Mouse (Mus musculus) hindbrain, embryonic 14.5 days (tissue): ENCODE data around the gene Tomm20. TPM values are rescaled to one million over a fixed set of nuclear protein-coding genes. Genes with fewer than 3 reads are reported as not detected.

Experiments
- ATAC-seq: fragments of 200-750 bp; cut with Nextera tagmentation; 2 replicates; pipeline ENCODE4 v1.8.0; 2017; ENCODE audit warnings: moderate number of reproducible peaks, mild to moderate bottlenecking, moderate TSS enrichment, moderate library complexity; ENCODE audit not compliant: low FRiP score
- DNase-seq: peaks from one replicate; pipeline ENCODE4 v3.0.0-alpha.2; 2015; ENCODE audit warnings: low spot score
- H3K27ac ChIP-seq: fragments of 300-500 bp; sonication (generic); 2 replicates; pipeline ENCODE4 v1.5.1; 2014; ENCODE audit warnings: mild to moderate bottlenecking, moderate library complexity
- H3K27me3 ChIP-seq: fragments of 300-500 bp; sonication (generic); 2 replicates; pipeline ENCODE4 v1.6.1; 2014; ENCODE audit warnings: mild to moderate bottlenecking, low read length, mixed read lengths; ENCODE audit not compliant: control insufficient read depth, insufficient read depth
- H3K36me3 ChIP-seq: fragments of 300-500 bp; sonication (generic); replicated peaks from 2 replicates; pipeline ENCODE4 v1.6.1; 2014; ENCODE audit not compliant: control insufficient read depth, insufficient read depth
- H3K4me1 ChIP-seq: fragments of 300-500 bp; sonication (generic); replicated peaks from 2 replicates; pipeline ENCODE4 v1.6.1; 2014; ENCODE audit warnings: antibody characterized with exemption, low read length, mixed read lengths; ENCODE audit not compliant: control insufficient read depth, insufficient read depth
- H3K4me2 ChIP-seq: fragments of 300-500 bp; sonication (generic); replicated peaks from 2 replicates; pipeline ENCODE4 v1.6.1; 2014; ENCODE audit warnings: mild to moderate bottlenecking, moderate library complexity
- H3K4me3 ChIP-seq: fragments of 300-500 bp; sonication (generic); replicated peaks from 2 replicates; pipeline ENCODE4 v1.5.1; 2014; ENCODE audit warnings: mild to moderate bottlenecking, low read length
- H3K9ac ChIP-seq: fragments of 300-500 bp; sonication (generic); 2 replicates; pipeline ENCODE4 v1.6.1; 2014
- H3K9me3 ChIP-seq: fragments of 300-500 bp; sonication (generic); 2 replicates; pipeline ENCODE4 v1.6.1; 2016; ENCODE audit warnings: low read length; ENCODE audit not compliant: control insufficient read depth
- WGBS: fragments of 180-500 bp; shearing (Covaris S2); extraction: QIAGEN DNeasy Blood & Tissue Kit; methylation state at CpG from one replicate; pipeline ENCODE4 v1.1.7; 2014; 5-methylcytosine and 5-hydroxymethylcytosine counted together
- polyA plus RNA-seq: library from polyadenylated mRNA; unstranded; fragments of >200 nt; fragmentation: Nextera tagmentation; extraction: Ambion mirVana; gene quantifications from 2 replicates; pipeline ENCODE4 v1.2.1, GENCODE M21; 2014

Tomm20 gene
- polyA plus RNA-seq, 1 experiment from 2014 or later = 216 TPM

GRCm38 (mm10) chr8:126968107-126968506 lies 22.5 kb upstream of the Tomm20 start:
- Histone ChIP-seq H3K4me1 (peaks cover 6% of the 10 kb centered on the region), H3K4me2 (no peak overlapping the region), H3K27ac (no peak overlapping the region), H3K9ac (no peak overlapping the region), H3K4me3 (no peak overlapping the region), H3K27me3 (no peaks in the 10 kb centered on the region), H3K36me3 (peaks cover 40% of the 10 kb centered on the region), H3K9me3 (no peaks in the 10 kb centered on the region)
- ATAC-seq = no peak
- DNase-seq = no peak
- 97% methylated on average over 6 of the region's 6 CpGs for WGBS

- no peak for DNase-seq
These were observed 19.6 kb upstream of the Tomm20 start for GRCm38 (mm10) chr8:126965246-126965645.

GRCm38 (mm10) chr8:126962871-126963270 lies 17.2 kb upstream of the Tomm20 start:
- H3K27ac ChIP-seq = no peak overlapping the region
- no peaks in the 10 kb centered on the region for H3K9me3 ChIP-seq
- WGBS = 100% methylated on average over 1 of the region's 1 CpGs
- H3K27me3 ChIP-seq = no peaks in the 10 kb centered on the region
- H3K36me3 ChIP-seq = peaks cover 69% of the 10 kb centered on the region
- no peak overlapping the region for H3K4me3 ChIP-seq
- no peak overlapping the region for H3K4me2 ChIP-seq
- H3K9ac ChIP-seq = no peak overlapping the region
- DNase-seq (no peak), ATAC-seq (no peak)
- H3K4me1 ChIP-seq = no peaks in the 10 kb centered on the region

More at GRCm38 (mm10) chr8:126965246-126965645, 19.6 kb upstream of the Tomm20 start:
- Histone ChIP-seq H3K27ac (no peak overlapping the region), H3K27me3 (no peaks in the 10 kb centered on the region), H3K9me3 (no peaks in the 10 kb centered on the region), H3K4me2 (no peak overlapping the region), H3K4me1 (peaks cover 5% of the 10 kb centered on the region), H3K9ac (no peak overlapping the region), H3K4me3 (no peak overlapping the region), H3K36me3 (peaks cover 69% of the 10 kb centered on the region)
- 88% methylated on average over 6 of the region's 6 CpGs for WGBS
- ATAC-seq = no peak

GRCm38 (mm10) chr8:126961516-126961915 lies 15.9 kb upstream of the Tomm20 start:
- 95% methylated on average over 3 of the region's 3 CpGs for WGBS

GRCm38 (mm10) chr8:126951900-126952636 lies 6.4 kb upstream of the Tomm20 start:
- DNase-seq (no peak), ATAC-seq (no peak)
- Histone ChIP-seq H3K4me1 (no peaks in the 10 kb centered on the region), H3K4me2 (no peak overlapping the region), H3K9me3 (no peaks in the 10 kb centered on the region), H3K4me3 (no peak overlapping the region), H3K9ac (no peak overlapping the region), H3K27me3 (no peaks in the 10 kb centered on the region), H3K27ac (no peak overlapping the region), H3K36me3 (peaks cover 85% of the 10 kb centered on the region)
- WGBS = 94% methylated on average over 11 of the region's 11 CpGs

More at GRCm38 (mm10) chr8:126961516-126961915, 15.9 kb upstream of the Tomm20 start:
- H3K4me1 ChIP-seq = no peaks in the 10 kb centered on the region
- no peak overlapping the region for H3K9ac ChIP-seq
- no peak overlapping the region for H3K4me3 ChIP-seq
- no peak overlapping the region for H3K4me2 ChIP-seq
- ATAC-seq (no peak), DNase-seq (no peak)
- H3K9me3 ChIP-seq = no peaks in the 10 kb centered on the region
- peaks cover 77% of the 10 kb centered on the region for H3K36me3 ChIP-seq
- no peaks in the 10 kb centered on the region for H3K27me3 ChIP-seq
- no peak overlapping the region for H3K27ac ChIP-seq

- DNase-seq (no peak), ATAC-seq (no peak)
- Histone ChIP-seq H3K4me1 (peaks cover 5% of the 10 kb centered on the region), H3K36me3 (peaks cover 63% of the 10 kb centered on the region), H3K4me3 (no peak overlapping the region), H3K9ac (no peak overlapping the region), H3K27me3 (no peaks in the 10 kb centered on the region), H3K27ac (no peak overlapping the region), H3K4me2 (no peak overlapping the region), H3K9me3 (no peaks in the 10 kb centered on the region)
- 86% methylated on average over 2 of the region's 2 CpGs for WGBS
These were observed 3.9 kb upstream of the Tomm20 start for GRCm38 (mm10) chr8:126949527-126949926.

GRCm38 (mm10) chr8:126946444-126946843 lies 800 bp upstream of the Tomm20 start:
- Histone ChIP-seq H3K36me3 (peaks cover 35% of the 10 kb centered on the region), H3K27ac (peak overlapping the region; percentile 82; the same call in 1 of the 2 replicates), H3K4me1 (peaks cover 17% of the 10 kb centered on the region), H3K9me3 (no peaks in the 10 kb centered on the region), H3K27me3 (no peaks in the 10 kb centered on the region), H3K9ac (peak overlapping the region; percentile 87), H3K4me2 (peak overlapping the region; percentile 88), H3K4me3 (peak overlapping the region; percentile 90)
- ATAC-seq (no peak), DNase-seq (no peak)
- 79% methylated on average over 7 of the region's 7 CpGs for WGBS

GRCm38 (mm10) chr8:126944781-126945691 lies 608 bp downstream of the Tomm20 start:
- H3K4me2 ChIP-seq = peak overlapping the region; percentile 88
- peak overlapping the region; percentile 90 for H3K4me3 ChIP-seq
- DNase-seq (peak; percentile 53), ATAC-seq (peak; percentile 77)
- no peaks in the 10 kb centered on the region for H3K27me3 ChIP-seq
- WGBS = under 1% methylated on average over 45 of the region's 46 CpGs
- no peaks in the 10 kb centered on the region for H3K9me3 ChIP-seq
- H3K4me1 ChIP-seq = peaks cover 17% of the 10 kb centered on the region
- peak overlapping the region; percentile 87 for H3K9ac ChIP-seq
- peaks cover 21% of the 10 kb centered on the region for H3K36me3 ChIP-seq
- peak overlapping the region; percentile 82 for H3K27ac ChIP-seq

GRCm38 (mm10) chr8:126943565-126943964 lies 2.1 kb downstream of the Tomm20 start:
- Histone ChIP-seq H3K4me1 (peaks cover 17% of the 10 kb centered on the region), H3K27me3 (no peaks in the 10 kb centered on the region), H3K27ac (no peak overlapping the region), H3K9me3 (no peaks in the 10 kb centered on the region), H3K36me3 (peaks cover 21% of the 10 kb centered on the region), H3K4me3 (no peak overlapping the region), H3K9ac (no peak overlapping the region), H3K4me2 (peak overlapping the region; percentile 88)
- ATAC-seq (no peak), DNase-seq (no peak)
- 93% methylated on average over 7 of the region's 7 CpGs for WGBS
